Mouse (Mus musculus) liver, embryonic 14.5 days (tissue): ENCODE measurements around the gene Rexo4. TPM values are rescaled to one million over a fixed set of nuclear protein-coding genes. Genes with fewer than 3 reads are reported as not detected.

Experiments used
- ATAC-seq: fragments of 200-750 bp; cut with Nextera tagmentation; 2 replicates; pipeline ENCODE4 v1.8.0; 2017; ENCODE audit warnings: moderate number of reproducible peaks, mild to moderate bottlenecking, moderate library complexity; ENCODE audit not compliant: insufficient read depth
- DNase-seq, 3 experiments: peaks; one replicate each; pipeline ENCODE4 v3.0.0-alpha.2; 2012 to 2013; ENCODE audit warnings: low read depth in 3 of 3, low spot score in 3 of 3
- H3K27ac ChIP-seq: fragments of 300-500 bp; sonication (generic); 2 replicates; pipeline ENCODE4 v1.5.1; 2014; ENCODE audit warnings: moderate library complexity, mild to moderate bottlenecking, control low read depth, inconsistent platforms
- H3K27me3 ChIP-seq: fragments of 300-500 bp; sonication (generic); 2 replicates; pipeline ENCODE4 v1.6.1; 2014; ENCODE audit warnings: mild to moderate bottlenecking, low read length, moderate library complexity; ENCODE audit not compliant: control insufficient read depth, insufficient read depth
- H3K36me3 ChIP-seq: fragments of 300-500 bp; sonication (generic); replicated peaks from 2 replicates; pipeline ENCODE4 v1.6.1; 2014; ENCODE audit warnings: low read depth; ENCODE audit not compliant: control insufficient read depth, insufficient read depth
- H3K4me1 ChIP-seq, 2 experiments: fragments of 200-500 bp in 1 of 2; fragments of 300-500 bp in 1 of 2; sonication (generic) in 1 of 2; replicated peaks; 2 replicates each; pipeline ENCODE4 v1.6.1; 2012 to 2014; ENCODE audit warnings: antibody characterized with exemption in 1 of 2, inconsistent platforms in 1 of 2, low read length in 1 of 2; ENCODE audit not compliant: control insufficient read depth in 2 of 2, insufficient read depth in 2 of 2
- H3K4me2 ChIP-seq: fragments of 300-500 bp; sonication (generic); 2 replicates; pipeline ENCODE4 v1.6.1; 2014; ENCODE audit warnings: low read depth, mild to moderate bottlenecking, control low read depth, moderate library complexity
- H3K4me3 ChIP-seq, 2 experiments: fragments of 200-500 bp in 1 of 2; fragments of 300-500 bp in 1 of 2; sonication (generic) in 1 of 2; 2 replicates each; pipeline ENCODE4 v1.5.1; 2012 to 2014; ENCODE audit warnings: low read depth in 2 of 2, low read length in 2 of 2, mild to moderate bottlenecking in 2 of 2, control low read depth in 1 of 2, inconsistent platforms in 1 of 2, moderate library complexity in 1 of 2; ENCODE audit not compliant: insufficient read depth in 1 of 2
- H3K9ac ChIP-seq: fragments of 300-500 bp; sonication (generic); replicated peaks from 2 replicates; pipeline ENCODE4 v1.6.1; 2014; ENCODE audit warnings: mild to moderate bottlenecking, control low read depth, moderate library complexity
- H3K9me3 ChIP-seq: fragments of 300-500 bp; sonication (generic); 2 replicates; pipeline ENCODE4 v1.6.1; 2016; ENCODE audit warnings: low read length, mixed read lengths; ENCODE audit not compliant: control insufficient read depth
- CTCF ChIP-seq: IDR thresholded peaks from 2 replicates; pipeline ENCODE4 v1.5.1; 2016; ENCODE audit warnings: antibody characterized with exemption, low read depth, control low read depth
- EP300 ChIP-seq: IDR thresholded peaks from 2 replicates; pipeline ENCODE4 v1.6.1; 2016; ENCODE audit warnings: antibody characterized with exemption, low read depth
- WGBS: fragments of 180-500 bp; shearing (Covaris S2); extraction: QIAGEN DNeasy Blood & Tissue Kit; methylation state at CpG from one replicate; pipeline ENCODE4 v1.1.7; 2014; ENCODE audit not compliant: insufficient replicate concordance; 5-methylcytosine and 5-hydroxymethylcytosine counted together
- polyA plus RNA-seq, 2 experiments: library from polyadenylated mRNA; depleted of rRNA in 1 of 2; stranded (reverse) in 1 of 2; unstranded in 1 of 2; fragments of >200 nt; fragmentation: Nextera tagmentation in 1 of 2; extraction: Ambion mirVana in 1 of 2; gene quantifications; 2 replicates each; pipeline versions ENCODE4 v1.2.1 to v1.2.3; 2012 to 2014

The Rexo4 gene
- polyA plus RNA-seq (2012; rRNA removed) (14.8 and 18.6 TPM in 2 replicates), polyA plus RNA-seq (2014; fragmentation: Nextera tagmentation; extraction: Ambion mirVana) (18.0 and 20.1 TPM in 2 replicates)

DNA sequence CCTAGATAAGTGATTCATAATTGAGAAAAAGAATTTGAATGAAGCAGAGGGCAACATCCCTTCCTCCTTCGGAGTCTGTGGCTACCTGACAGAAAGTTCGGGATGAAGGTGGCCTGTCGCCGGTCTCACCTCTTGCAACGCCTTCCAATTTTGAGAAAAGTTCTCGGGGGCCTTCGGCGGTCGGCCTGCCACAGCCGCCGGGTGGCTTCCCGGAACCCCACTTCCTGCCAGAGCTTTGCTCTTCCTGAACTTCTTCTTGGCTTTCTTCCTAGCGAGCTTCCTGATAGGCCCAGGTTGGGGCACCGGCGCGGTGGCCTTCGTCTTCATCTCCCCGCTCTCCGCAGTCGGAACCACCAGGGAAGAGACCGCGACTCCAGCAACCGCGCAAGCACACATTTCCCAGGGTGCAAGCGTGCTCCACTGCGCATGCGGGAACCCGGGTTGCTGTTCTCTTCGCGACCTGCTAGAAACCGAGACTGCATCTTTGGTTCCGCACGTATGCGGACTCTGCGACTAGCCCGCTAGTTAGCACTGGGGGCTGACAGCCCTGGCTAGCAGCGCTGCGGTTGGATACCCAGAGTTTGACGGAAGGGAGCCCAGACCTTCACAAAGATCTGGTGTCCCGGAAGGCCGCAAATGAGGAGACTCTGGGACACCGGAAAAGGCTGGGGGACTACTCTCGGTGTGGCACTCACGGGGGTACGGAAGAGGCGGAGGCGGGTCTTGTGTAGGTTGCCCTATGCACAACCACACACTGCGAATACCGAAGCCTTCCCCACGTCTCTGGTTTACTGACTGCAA, at the start of gene Rexo4:
Gene Rexo4 (minus strand): TSS at position 464 of the 801 bp plus-strand sequence.
- peaks cover 15% of the 10 kb centered on the region for H3K36me3 ChIP-seq
- peak; percentile 93 for ATAC-seq
- H3K27ac ChIP-seq, result peak within 1 kb of the TSS; percentile 74
- peak within 1 kb of the TSS; percentile 88 for H3K9ac ChIP-seq
- H3K4me3 ChIP-seq, result peak within 1 kb of the TSS; percentile 78 to 87
- under 1% methylated on average over 50 of the region's 50 CpGs for WGBS
- no peak; the same call in 1 of the 2 replicates for TF ChIP-seq CTCF
- no peak for TF ChIP-seq EP300
- H3K4me1 ChIP-seq, result peaks cover 9 to 19% of the 10 kb centered on the region in 2 experiments
- DNase-seq, result peak; percentile 86 to 88 (median 86)
- H3K27me3 ChIP-seq, result no peaks in the 10 kb centered on the region
- peak within 1 kb of the TSS; percentile 82 for H3K4me2 ChIP-seq
- H3K9me3 ChIP-seq, result no peaks in the 10 kb centered on the region

GRCm38 (mm10) chr2:27009714-27010244, 45.6 kb upstream of the Rexo4 start, which contains the start of gene Cacfd1:
Cacfd1 (plus strand) TSS chr2:27009926.
- Histone ChIP-seq H3K4me1 (peaks cover 3 to 9% of the 10 kb centered on the region in 2 experiments), H3K36me3 (peaks cover 4% of the 10 kb centered on the region; the same call in 1 of the 2 replicates), H3K4me3 (peak within 1 kb of the TSS; percentile 63 to 75), H3K27me3 (no peaks in the 10 kb centered on the region), H3K27ac (no peak within 1 kb of the TSS), H3K4me2 (peak within 1 kb of the TSS; percentile 76), H3K9me3 (no peaks in the 10 kb centered on the region), H3K9ac (peak within 1 kb of the TSS; percentile 56)
- DNase-seq (peak; percentile 71 to 80 (median 72)), ATAC-seq (peak; percentile 96)
- under 1% methylated on average over 43 of the region's 43 CpGs for WGBS
- no peak for TF ChIP-seq CTCF
- no peak for TF ChIP-seq EP300

GRCm38 (mm10) chr2:27007701-27008100, 43.5 kb upstream of the Rexo4 start:
- H3K4me1 ChIP-seq, result peaks cover 3 to 9% of the 10 kb centered on the region in 2 experiments
- no peak overlapping the region for H3K4me3 ChIP-seq
- no peak overlapping the region for H3K9ac ChIP-seq
- WGBS, result 57% methylated on average over 7 of the region's 7 CpGs
- no peak for DNase-seq
- no peaks in the 10 kb centered on the region for H3K36me3 ChIP-seq
- ATAC-seq, result no peak
- H3K9me3 ChIP-seq, result no peaks in the 10 kb centered on the region
- H3K27ac ChIP-seq, result no peak overlapping the region
- TF ChIP-seq CTCF (no peak), EP300 (no peak)
- no peaks in the 10 kb centered on the region for H3K27me3 ChIP-seq
- H3K4me2 ChIP-seq, result no peak overlapping the region

DNA sequence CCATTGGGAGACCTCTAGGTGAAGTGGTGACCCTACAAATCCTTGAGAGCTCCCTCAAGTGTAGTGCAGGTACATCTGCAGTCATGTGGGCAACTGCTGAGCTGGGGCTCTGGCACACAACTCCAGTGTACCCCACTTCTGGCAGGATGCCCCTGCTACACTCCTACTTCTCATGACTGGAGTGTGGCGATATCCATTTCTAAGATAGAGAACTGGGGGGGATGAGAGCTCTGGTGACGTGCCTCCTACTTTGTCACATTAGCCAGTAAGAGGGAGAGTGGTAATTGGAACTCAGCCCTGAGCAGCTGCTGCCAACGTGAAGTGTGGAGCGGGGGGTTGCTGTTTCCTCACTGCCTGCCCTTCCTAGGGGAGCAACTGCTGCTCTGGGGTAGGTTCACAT, 42.1 kb upstream of the Rexo4 start:
- DNase-seq (no peak), ATAC-seq (no peak)
- H3K4me2 ChIP-seq, result no peak overlapping the region
- H3K4me3 ChIP-seq, result no peak overlapping the region
- no peak overlapping the region for H3K9ac ChIP-seq
- peaks cover 3 to 9% of the 10 kb centered on the region in 2 experiments for H3K4me1 ChIP-seq
- H3K9me3 ChIP-seq, result no peaks in the 10 kb centered on the region
- no peak overlapping the region for H3K27ac ChIP-seq
- 63% methylated on average over 4 of the region's 4 CpGs for WGBS
- no peaks in the 10 kb centered on the region for H3K27me3 ChIP-seq
- TF ChIP-seq CTCF, result no peak
- TF ChIP-seq EP300, result no peak
- no peaks in the 10 kb centered on the region for H3K36me3 ChIP-seq

- Histone ChIP-seq H3K9ac (no peak overlapping the region), H3K4me3 (no peak overlapping the region), H3K9me3 (no peaks in the 10 kb centered on the region), H3K36me3 (no peaks in the 10 kb centered on the region), H3K4me1 (no peaks in the 10 kb centered on the region), H3K4me2 (no peak overlapping the region), H3K27ac (no peak overlapping the region), H3K27me3 (no peaks in the 10 kb centered on the region)
- ATAC-seq (no peak), DNase-seq (no peak)
- no peak for TF ChIP-seq EP300
- no peak for TF ChIP-seq CTCF
- WGBS, result 75% methylated on average over 7 of the region's 7 CpGs
Observed at GRCm38 (mm10) chr2:26997993-26998392, 33.8 kb upstream of the Rexo4 start.
